In the genomic region with DNA sequence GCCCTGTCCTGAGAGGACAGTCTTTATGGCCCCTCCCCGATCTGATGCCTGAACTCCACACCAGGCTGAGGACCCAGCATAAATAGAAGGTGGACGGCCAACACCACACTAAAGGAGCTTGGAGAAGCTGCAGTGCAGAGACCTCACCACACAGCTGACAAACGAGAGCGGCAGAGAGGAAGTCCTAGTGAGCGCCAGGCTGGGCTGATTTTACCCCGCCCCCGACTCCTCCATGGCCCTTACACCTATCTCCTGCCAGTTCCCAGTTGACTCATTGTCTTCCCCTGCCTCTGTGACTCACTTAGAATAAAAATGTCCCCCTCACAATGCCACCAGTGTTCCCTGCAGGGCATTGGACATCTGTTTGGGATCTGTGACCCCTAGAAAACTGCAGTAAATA, we compare ENCODE assay signal across 10 mouse cellular contexts. TPM values are rescaled to one million over a fixed set of nuclear protein-coding genes. Genes with fewer than 3 reads are reported as not detected.
DNase-seq lines count a peak whose midpoint lies in the region; ATAC-seq and TF ChIP-seq lines count a peak whose summit lies in the region.
"Had no signal": no experiment of that assay in that cellular context is flagged by ENCODE, and none has a peak within 500 bp of the region (broad histone marks: within the 10 kb centered on the region; RNA-seq: fewer than 3 reads in every experiment).

No protein-coding gene starts in this region.

- no peak overlapping the region for H3K4me3 ChIP-seq in kidney, postnatal 0 days (replicated peaks; ENCODE audit: low read depth, low read length)
- no peak overlapping the region for H3K4me3 ChIP-seq in kidney, adult 2 months (ENCODE audit: insufficient read depth, low read depth, low read length)
- H3K4me3 ChIP-seq in lung, postnatal 0 days (ENCODE audit: low read depth, low read length), result no peak overlapping the region
- H3K4me3 ChIP-seq in forebrain, embryonic 15.5 days, result no peak overlapping the region

- no peak for ATAC-seq in kidney, postnatal 0 days (replicated peaks; ENCODE audit: low FRiP score, low read depth)
- ATAC-seq in lung, postnatal 0 days, result peak; percentile 62
- ATAC-seq in forebrain, embryonic 15.5 days (replicated peaks), result no peak

- WGBS in kidney, postnatal 0 days, result 39% methylated on average over 7 of the region's 7 CpGs
- 50% methylated on average over 7 of the region's 7 CpGs for WGBS in kidney, adult 2 months
- 35% methylated on average over 7 of the region's 7 CpGs for WGBS in lung, postnatal 0 days
- 60% methylated on average over 7 of the region's 7 CpGs for WGBS in forebrain, embryonic 15.5 days

- DNase-seq in kidney, postnatal 0 days (ENCODE audit: low spot score), result peak; percentile 47
- no peak for DNase-seq in kidney, adult 2 months
- DNase-seq in B cell, adult 2 months, result peak; percentile 30 to 35
- DNase-seq in adrenal gland, postnatal 25 days, result peak; percentile 50
- peak; percentile 52 for DNase-seq in lung, postnatal 0 days (ENCODE audit: low spot score)
- no peak for DNase-seq in MN1 (ENCODE audit: low spot score)
- DNase-seq in cerebellum, postnatal 25 days, result no peak

- TF ChIP-seq EP300 in lung, postnatal 0 days (IDR thresholded peaks at IDR 0.05), result no peak

- H3K27ac ChIP-seq in kidney, postnatal 0 days, result no peak overlapping the region
- no peak overlapping the region for H3K27ac ChIP-seq in kidney, adult 2 months (ENCODE audit: insufficient read depth, low read depth, low read length)
- no peak overlapping the region for H3K27ac ChIP-seq in lung, postnatal 0 days (ENCODE audit: low read length)
- H3K27ac ChIP-seq in forebrain, embryonic 15.5 days (replicated peaks), result no peak overlapping the region

- no peaks in the 10 kb centered on the region for H3K4me1 ChIP-seq in kidney, postnatal 0 days (replicated peaks; ENCODE audit: insufficient read depth, low read length)
- H3K4me1 ChIP-seq in kidney, adult 2 months (ENCODE audit: control insufficient read depth, insufficient read depth, low read length), result no peaks in the 10 kb centered on the region; the same call in 1 of the 2 replicates
- H3K4me1 ChIP-seq in lung, postnatal 0 days (ENCODE audit: insufficient read depth, low read depth, low read length), result peaks cover 6% of the 10 kb centered on the region; the same call in 1 of the 2 replicates
- H3K4me1 ChIP-seq in forebrain, embryonic 15.5 days, result peaks cover 28% of the 10 kb centered on the region

- H3K27me3 ChIP-seq in kidney, postnatal 0 days (ENCODE audit: insufficient read depth, low read length), result no peaks in the 10 kb centered on the region
- H3K27me3 ChIP-seq in kidney, adult 2 months (replicated peaks; ENCODE audit: control insufficient read depth, insufficient read depth, low read length), result no peaks in the 10 kb centered on the region
- no peaks in the 10 kb centered on the region for H3K27me3 ChIP-seq in lung, postnatal 0 days (replicated peaks; ENCODE audit: insufficient read depth, low read length)
- H3K27me3 ChIP-seq in forebrain, embryonic 15.5 days, result no peaks in the 10 kb centered on the region

- no peak for TF ChIP-seq CTCF in kidney, postnatal 0 days (IDR thresholded peaks at IDR 0.05; ENCODE audit: low read depth)
- no peak for TF ChIP-seq CTCF in kidney, adult 2 months (conservative IDR thresholded peaks at IDR 0.05; ENCODE audit: insufficient read depth, insufficient read length, low read depth, low read length)
- TF ChIP-seq CTCF in lung, postnatal 0 days (IDR thresholded peaks at IDR 0.05), result no peak

- H3K9me3 ChIP-seq in kidney, postnatal 0 days (replicated peaks; ENCODE audit: low read length), result no peaks in the 10 kb centered on the region
- H3K9me3 ChIP-seq in lung, postnatal 0 days (ENCODE audit: low read length), result no peaks in the 10 kb centered on the region
- no peaks in the 10 kb centered on the region for H3K9me3 ChIP-seq in forebrain, embryonic 15.5 days

- H3K4me2 ChIP-seq in kidney, postnatal 0 days (ENCODE audit: low read length), result no peak overlapping the region
- H3K4me2 ChIP-seq in lung, postnatal 0 days (replicated peaks; ENCODE audit: low read depth, low read length), result no peak overlapping the region
- no peak overlapping the region for H3K4me2 ChIP-seq in forebrain, embryonic 15.5 days (replicated peaks)

- no peak overlapping the region for H3K9ac ChIP-seq in kidney, postnatal 0 days (ENCODE audit: low read depth, low read length)
- H3K9ac ChIP-seq in lung, postnatal 0 days (replicated peaks; ENCODE audit: low read depth), result no peak overlapping the region
- no peak overlapping the region for H3K9ac ChIP-seq in forebrain, embryonic 15.5 days (replicated peaks)

- H3K36me3 ChIP-seq in kidney, postnatal 0 days (ENCODE audit: insufficient read depth, low read length), result no peaks in the 10 kb centered on the region
- H3K36me3 ChIP-seq in kidney, adult 2 months (ENCODE audit: control insufficient read depth, insufficient read depth, low read length), result no peaks in the 10 kb centered on the region
- no peaks in the 10 kb centered on the region for H3K36me3 ChIP-seq in lung, postnatal 0 days (ENCODE audit: insufficient read depth, low read length)
- H3K36me3 ChIP-seq in forebrain, embryonic 15.5 days, result no peaks in the 10 kb centered on the region

- TF ChIP-seq POLR2A in kidney, adult 2 months (IDR thresholded peaks at IDR 0.05; ENCODE audit: low read depth, low read length), result no peak

RNA-seq across cellular contexts. Expression of gene Tmem247, which starts 13.6 kb away (rescaled TPM):
- not detected in 2 replicates for polyA plus RNA-seq in kidney, postnatal 0 days (2015; fragmentation: Nextera tagmentation; extraction: Ambion mirVana)
- polyA plus RNA-seq in kidney, adult 2 months (2012; rRNA removed), result not detected in 2 replicates
- not detected in 2 replicates for total RNA-seq in adrenal gland, postnatal 25 days (2021)
- not detected in 2 replicates for polyA plus RNA-seq in lung, postnatal 0 days (2015; fragmentation: Nextera tagmentation; extraction: Ambion mirVana)
- polyA plus RNA-seq in forebrain, embryonic 15.5 days (2015; fragmentation: Nextera tagmentation; extraction: Ambion mirVana), result not detected in 2 replicates
- total RNA-seq: liver, adult 2 months had no signal
- polyA plus RNA-seq: liver, adult 2 months; spleen, adult 2 months had no signal

RNA-seq across cellular contexts. Expression of gene Atp6v1e2, which starts 44.1 kb away (rescaled TPM):
- 0.14 TPM in 1 of 2 replicates, not detected in the other for polyA plus RNA-seq in kidney, postnatal 0 days (2015; fragmentation: Nextera tagmentation; extraction: Ambion mirVana)
- polyA plus RNA-seq in kidney, adult 2 months (2012; rRNA removed), result not detected in 2 replicates
- not detected in 2 replicates for total RNA-seq in adrenal gland, postnatal 25 days (2021)
- not detected in 2 replicates for polyA plus RNA-seq in lung, postnatal 0 days (2015; fragmentation: Nextera tagmentation; extraction: Ambion mirVana)
- polyA plus RNA-seq in forebrain, embryonic 15.5 days (2015; fragmentation: Nextera tagmentation; extraction: Ambion mirVana), result 0.19 TPM in 1 of 2 replicates, not detected in the other
- total RNA-seq: liver, adult 2 months had no signal
- polyA plus RNA-seq: liver, adult 2 months; spleen, adult 2 months had no signal

RNA-seq across cellular contexts. Expression of gene Rhoq, which starts 59.3 kb away (rescaled TPM):
- polyA plus RNA-seq in kidney, postnatal 0 days (2015; fragmentation: Nextera tagmentation; extraction: Ambion mirVana), result 12.7 and 13.0 TPM in 2 replicates
- 27.1 and 30.8 TPM in 2 replicates for polyA plus RNA-seq in kidney, adult 2 months (2012; rRNA removed)
- 53.0 and 64.0 TPM in 2 replicates for total RNA-seq in adrenal gland, postnatal 25 days (2021)
- 10.7 and 11.5 TPM in 2 replicates for polyA plus RNA-seq in lung, postnatal 0 days (2015; fragmentation: Nextera tagmentation; extraction: Ambion mirVana)
- 4.9 and 5.3 TPM in 2 replicates for polyA plus RNA-seq in forebrain, embryonic 15.5 days (2015; fragmentation: Nextera tagmentation; extraction: Ambion mirVana)

Comparison
In these comparisons a context has a peak if more than half of its experiments do, and no peak if none do; other contexts are left out.
1. DNase-seq: peak in kidney, postnatal 0 days (single experiment), B cell, adult 2 months (2 of 2), adrenal gland, postnatal 25 days (single experiment) and lung, postnatal 0 days (single experiment); none in kidney, adult 2 months (single experiment), MN1 (single experiment) and cerebellum, postnatal 25 days (0 of 2).